Mouse (Mus musculus) G1E (cell line): Measurements from ENCODE around the gene Ehmt1. TPM values are rescaled to one million over a fixed set of nuclear protein-coding genes. Genes with fewer than 3 reads are reported as not detected.

ENCODE experiments used
- ATAC-seq: 2 replicates; pipeline ENCODE4 v1.8.0; 2016; ENCODE audit warnings: mild to moderate bottlenecking; ENCODE audit not compliant: insufficient number of reproducible peaks, poor library complexity, low FRiP score, severe bottlenecking; ENCODE audit errors: extremely low read depth
- DNase-seq: peaks from one replicate; pipeline ENCODE4 v3.0.0; 2012; ENCODE audit warnings: low spot score
- H3K27me3 ChIP-seq: 2 replicates; pipeline ENCODE4 v1.6.1; 2012; ENCODE audit warnings: mild to moderate bottlenecking, low read length, inconsistent platforms; ENCODE audit not compliant: insufficient read depth
- H3K36me3 ChIP-seq: replicated peaks from 2 replicates; pipeline ENCODE3; 2012; ENCODE audit warnings: mild to moderate bottlenecking, inconsistent platforms
- H3K4me1 ChIP-seq: 2 replicates; pipeline ENCODE4 v1.6.1; 2012; ENCODE audit warnings: low read depth, low read length, inconsistent platforms, mixed read lengths; ENCODE audit not compliant: insufficient read depth
- H3K4me3 ChIP-seq: 2 replicates; pipeline ENCODE4 v1.5.1; 2012; ENCODE audit warnings: low read depth, mild to moderate bottlenecking, inconsistent platforms, low read length, moderate library complexity, mixed read lengths
- H3K9me3 ChIP-seq: replicated peaks from 2 replicates; pipeline ENCODE4 v1.6.1; 2012; ENCODE audit warnings: inconsistent platforms
- CTCF ChIP-seq: IDR thresholded peaks from 2 replicates; pipeline ENCODE4 v1.5.1; 2012; ENCODE audit warnings: low read depth, low read length, inconsistent platforms, mixed read lengths
- GATA1 ChIP-seq: IDR thresholded peaks from 2 replicates; pipeline ENCODE4 v1.6.1; 2012; ENCODE audit warnings: borderline replicate concordance, low read length, inconsistent platforms, mixed read lengths
- GATA2 ChIP-seq: IDR thresholded peaks from 2 replicates; pipeline ENCODE4 v1.6.1; 2012; ENCODE audit warnings: low read depth, low read length, inconsistent platforms, borderline replicate concordance
- POLR2AphosphoS5 ChIP-seq: IDR thresholded peaks from 2 replicates; pipeline ENCODE4 v1.6.1; 2012; ENCODE audit warnings: low read depth, low read length, inconsistent platforms; ENCODE audit not compliant: insufficient replicate concordance
- TAL1 ChIP-seq: conservative IDR thresholded peaks from 2 replicates; pipeline ENCODE4 v1.6.1; 2012; ENCODE audit warnings: low read depth, low read length, inconsistent platforms, mixed read lengths
- polyA plus RNA-seq: library from polyadenylated mRNA; stranded (reverse); fragments of >175 nt; gene quantifications from 2 replicates; pipeline ENCODE4 v1.2.3, GENCODE M21; 2012
- total RNA-seq, 2 experiments: library from RNA; stranded (forward) in 1 of 2; stranded (reverse) in 1 of 2; fragments of 200-1000 nt in 1 of 2; fragments of >200 nt in 1 of 2; fragmentation: Nextera tagmentation in 1 of 2; gene quantifications; 2 replicates each; pipeline ENCODE4 v1.2.3; 2014 to 2017

Gene Ehmt1
- total and polyA plus RNA-seq, 3 experiments, result 71.5 to 94.7 (median 85.4) TPM

DNA sequence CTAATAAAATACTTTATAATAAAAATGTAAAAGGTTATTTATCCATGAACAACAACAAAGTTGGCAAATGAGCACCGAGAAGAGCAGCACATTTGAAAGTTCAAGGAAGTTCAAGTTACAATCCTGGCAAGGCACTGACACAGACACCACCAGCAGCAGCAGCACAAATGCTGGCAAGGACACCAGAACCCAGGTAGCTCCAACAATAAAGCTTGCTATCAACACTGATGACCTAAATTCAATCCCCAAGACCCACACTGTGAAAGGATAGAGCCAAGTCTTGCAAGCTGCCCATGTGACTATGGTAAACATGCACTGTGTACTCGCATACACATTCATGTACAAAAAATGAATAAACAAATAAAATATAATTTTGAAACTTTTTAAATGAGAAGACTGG is 38.7 kb downstream of the Ehmt1 start:
- ATAC-seq, result no peak

GRCm38 (mm10) chr2:24870952-24871351 is 48.5 kb downstream of the Ehmt1 start:
- Histone ChIP-seq H3K4me3 (no peak overlapping the region), H3K9me3 (no peaks in the 10 kb centered on the region), H3K4me1 (no peaks in the 10 kb centered on the region), H3K27me3 (no peaks in the 10 kb centered on the region), H3K36me3 (peaks cover 85% of the 10 kb centered on the region)
- ATAC-seq, result no peak
- TF ChIP-seq GATA1 (no peak), POLR2AphosphoS5 (no peak), GATA2 (no peak), CTCF (no peak), TAL1 (no peak)
- no peak for DNase-seq

More for the DNA sequence above, 38.7 kb downstream of the Ehmt1 start:
- Histone ChIP-seq H3K9me3 (no peaks in the 10 kb centered on the region), H3K36me3 (peaks cover 78% of the 10 kb centered on the region), H3K4me1 (no peaks in the 10 kb centered on the region), H3K4me3 (no peak overlapping the region), H3K27me3 (no peaks in the 10 kb centered on the region)
- no peak for TF ChIP-seq TAL1
- TF ChIP-seq CTCF, result no peak
- TF ChIP-seq POLR2AphosphoS5, result no peak
- no peak for TF ChIP-seq GATA2
- DNase-seq, result no peak

DNA sequence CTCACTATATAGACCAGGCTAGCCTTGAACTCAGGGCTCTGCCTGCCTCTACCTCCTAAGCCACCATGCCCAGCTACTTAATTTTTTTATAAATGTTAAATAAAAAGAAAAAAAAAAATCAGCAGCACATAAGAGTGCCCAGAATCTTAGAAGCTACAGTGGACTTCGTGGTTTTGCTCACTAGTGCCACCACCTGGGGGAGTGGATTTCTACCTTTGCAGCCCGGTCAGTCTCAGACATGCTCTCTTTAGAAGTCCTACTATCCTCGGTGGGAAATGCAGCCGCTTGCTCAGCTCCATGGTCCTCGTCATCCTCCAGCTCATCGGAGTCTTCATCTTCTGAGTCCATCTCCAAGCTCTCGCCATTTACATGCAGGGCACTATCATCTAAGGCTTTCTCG is 56.4 kb downstream of the Ehmt1 start:
- no peaks in the 10 kb centered on the region for H3K27me3 ChIP-seq
- ATAC-seq (no peak), DNase-seq (no peak)
- no peak overlapping the region for H3K4me3 ChIP-seq
- no peaks in the 10 kb centered on the region for H3K9me3 ChIP-seq
- no peak for TF ChIP-seq TAL1
- no peak for TF ChIP-seq GATA1
- no peak for TF ChIP-seq CTCF
- TF ChIP-seq POLR2AphosphoS5, result no peak
- H3K4me1 ChIP-seq, result no peaks in the 10 kb centered on the region
- peaks cover 87% of the 10 kb centered on the region for H3K36me3 ChIP-seq

DNA sequence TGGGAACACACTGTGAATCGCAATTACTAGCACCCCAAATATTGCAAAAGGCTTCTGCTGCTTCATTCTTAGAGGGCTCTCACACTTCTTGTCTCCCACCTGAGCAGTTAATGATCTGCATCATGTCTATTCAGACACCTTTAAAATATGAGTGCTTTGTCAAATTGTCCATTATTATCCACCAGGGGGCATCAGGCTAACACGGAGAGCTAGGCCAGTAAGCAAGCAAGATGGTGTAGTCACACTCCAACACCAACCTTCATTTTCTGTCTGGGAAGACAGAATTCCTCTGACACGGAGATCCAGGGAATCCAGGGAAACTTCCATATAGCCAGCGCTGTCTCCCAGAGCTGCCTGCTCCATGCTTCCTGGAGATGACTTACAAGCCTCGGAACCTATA is 67.0 kb downstream of the Ehmt1 start:
- TF ChIP-seq POLR2AphosphoS5, result no peak
- no peak for TF ChIP-seq TAL1
- TF ChIP-seq CTCF, result peak; percentile 20; the same call in 1 of the 2 replicates
- H3K4me1 ChIP-seq, result no peaks in the 10 kb centered on the region
- H3K4me3 ChIP-seq, result no peak overlapping the region
- peak; percentile 16 for DNase-seq
- H3K9me3 ChIP-seq, result no peaks in the 10 kb centered on the region
- no peaks in the 10 kb centered on the region for H3K27me3 ChIP-seq
- ATAC-seq, result no peak
- peaks cover 82% of the 10 kb centered on the region for H3K36me3 ChIP-seq

- H3K27me3 ChIP-seq, result no peaks in the 10 kb centered on the region
- TF ChIP-seq POLR2AphosphoS5 (no peak), GATA2 (no peak), GATA1 (no peak), CTCF (no peak), TAL1 (no peak)
- no peaks in the 10 kb centered on the region for H3K4me1 ChIP-seq
- no peak overlapping the region for H3K4me3 ChIP-seq
- no peaks in the 10 kb centered on the region for H3K9me3 ChIP-seq
- DNase-seq (no peak), ATAC-seq (no peak)
- peaks cover 87% of the 10 kb centered on the region for H3K36me3 ChIP-seq
Measured at GRCm38 (mm10) chr2:24846557-24846956, 72.9 kb downstream of the Ehmt1 start.

- no peak overlapping the region for H3K4me3 ChIP-seq
- no peak for ATAC-seq
- DNase-seq, result no peak
- H3K9me3 ChIP-seq, result no peaks in the 10 kb centered on the region
- no peaks in the 10 kb centered on the region for H3K27me3 ChIP-seq
- peaks cover 86% of the 10 kb centered on the region for H3K36me3 ChIP-seq
- TF ChIP-seq TAL1, result no peak
- TF ChIP-seq POLR2AphosphoS5, result no peak
- TF ChIP-seq CTCF, result no peak
- TF ChIP-seq GATA2, result no peak
- no peak for TF ChIP-seq GATA1
- H3K4me1 ChIP-seq, result peaks cover 3% of the 10 kb centered on the region; the same call in 1 of the 2 replicates
Measured at GRCm38 (mm10) chr2:24845256-24845655, 74.2 kb downstream of the Ehmt1 start.

GRCm38 (mm10) chr2:24830614-24831013 is 88.8 kb downstream of the Ehmt1 start:
- H3K9me3 ChIP-seq, result no peaks in the 10 kb centered on the region
- H3K36me3 ChIP-seq, result peaks cover 79% of the 10 kb centered on the region
- H3K4me1 ChIP-seq, result no peaks in the 10 kb centered on the region
- DNase-seq (no peak), ATAC-seq (no peak)
- TF ChIP-seq GATA2, result no peak
- TF ChIP-seq CTCF, result no peak
- TF ChIP-seq TAL1, result no peak
- no peak for TF ChIP-seq POLR2AphosphoS5
- TF ChIP-seq GATA1, result no peak
- no peaks in the 10 kb centered on the region for H3K27me3 ChIP-seq
- no peak overlapping the region for H3K4me3 ChIP-seq
